Mouse (Mus musculus) midbrain, embryonic 16.5 days (tissue): ENCODE results near the gene Zfp654. TPM values are rescaled to one million over a fixed set of nuclear protein-coding genes. Genes with fewer than 3 reads are reported as not detected.

Source experiments
- ATAC-seq: fragments of 200-750 bp; cut with Nextera tagmentation; 2 replicates; pipeline ENCODE4 v1.8.0; 2017; ENCODE audit warnings: moderate TSS enrichment
- H3K27ac ChIP-seq: fragments of 300-500 bp; sonication (generic); 2 replicates; pipeline ENCODE4 v1.5.1; 2014; ENCODE audit warnings: mild to moderate bottlenecking, low read length, mixed read lengths
- H3K27me3 ChIP-seq: fragments of 300-500 bp; sonication (generic); 2 replicates; pipeline ENCODE4 v1.6.1; 2014; ENCODE audit warnings: low read depth, low read length, mixed read lengths; ENCODE audit not compliant: control insufficient read depth, insufficient read depth
- H3K36me3 ChIP-seq: fragments of 300-500 bp; sonication (generic); 2 replicates; pipeline ENCODE4 v1.6.1; 2014; ENCODE audit warnings: mild to moderate bottlenecking, low read length, moderate library complexity, mixed read lengths; ENCODE audit not compliant: control insufficient read depth, insufficient read depth
- H3K4me1 ChIP-seq: fragments of 300-500 bp; sonication (generic); 2 replicates; pipeline ENCODE4 v1.6.1; 2014; ENCODE audit warnings: mild to moderate bottlenecking, low read length, mixed read lengths; ENCODE audit not compliant: control insufficient read depth, insufficient read depth
- H3K4me2 ChIP-seq: fragments of 300-500 bp; sonication (generic); 2 replicates; pipeline ENCODE4 v1.6.1; 2014; ENCODE audit warnings: mild to moderate bottlenecking, low read length, mixed read lengths
- H3K4me3 ChIP-seq: fragments of 300-500 bp; sonication (generic); 2 replicates; pipeline ENCODE4 v1.5.1; 2014; ENCODE audit warnings: low read depth, mild to moderate bottlenecking, low read length, moderate library complexity, mixed read lengths
- H3K9ac ChIP-seq: fragments of 300-500 bp; sonication (generic); 2 replicates; pipeline ENCODE4 v1.6.1; 2014; ENCODE audit warnings: low read depth, low read length, mixed read lengths
- H3K9me3 ChIP-seq: fragments of 300-500 bp; sonication (generic); replicated peaks from 2 replicates; pipeline ENCODE4 v1.6.1; 2014; ENCODE audit warnings: mild to moderate bottlenecking, low read length, mixed read lengths; ENCODE audit not compliant: control insufficient read depth, poor library complexity, severe bottlenecking
- WGBS: fragments of 180-500 bp; shearing (Covaris S2); extraction: QIAGEN DNeasy Blood & Tissue Kit; methylation state at CpG from one replicate; pipeline ENCODE4 v1.1.7; 2014; 5-methylcytosine and 5-hydroxymethylcytosine counted together
- polyA plus RNA-seq: library from polyadenylated mRNA; unstranded; fragments of >200 nt; fragmentation: Nextera tagmentation; extraction: Ambion mirVana; gene quantifications from 2 replicates; pipeline ENCODE4 v1.2.1, GENCODE M21; 2015

The Zfp654 gene
- polyA plus RNA-seq, 1 experiment from 2014 or later, result 5.9 TPM

- WGBS, result 90% methylated on average over 5 of the region's 5 CpGs
- Histone ChIP-seq H3K9ac (no peak overlapping the region), H3K27ac (no peak overlapping the region), H3K4me2 (no peak overlapping the region), H3K36me3 (no peaks in the 10 kb centered on the region), H3K4me1 (no peaks in the 10 kb centered on the region), H3K27me3 (no peaks in the 10 kb centered on the region), H3K4me3 (no peak overlapping the region), H3K9me3 (no peaks in the 10 kb centered on the region)
- ATAC-seq, result no peak
Observed at GRCm38 (mm10) chr16:64737289-64737688, 114.2 kb downstream of the Zfp654 start.

Other genes starting within 250 kb of the Zfp654 start
- not detected in 2 replicates for gene Csnka2ip, start 249.2 kb downstream of the Zfp654 start, polyA plus RNA-seq
- gene 4930453N24Rik, start 80.5 kb downstream of the Zfp654 start, polyA plus RNA-seq, result 18.6 TPM in 2 replicates
- 73.4 and 82.7 TPM in 2 replicates for gene Cggbp1, start 344 bp upstream of the Zfp654 start, polyA plus RNA-seq